Mouse (Mus musculus): ENCODE measurements around the gene Sept3. TPM values are rescaled to one million over a fixed set of nuclear protein-coding genes. Genes with fewer than 3 reads are reported as not detected.

Gene Sept3
- polyA plus RNA-seq, 1 experiment from 2014 or later: 0.32 TPM

- 14% methylated on average over 21 of the region's 21 CpGs for WGBS (ENCODE audit: insufficient replicate concordance)
- H3K4me3 ChIP-seq (ENCODE audit: low read depth, low read length): peak overlapping the region; percentile 69
- H3K4me1 ChIP-seq (ENCODE audit: control insufficient read depth, low read depth, low read length): peaks cover 78% of the 10 kb centered on the region
- H3K9me3 ChIP-seq (replicated peaks; ENCODE audit: control insufficient read depth, low read length): no peaks in the 10 kb centered on the region
- H3K4me2 ChIP-seq (ENCODE audit: low read depth, low read length): peak overlapping the region; percentile 94
- H3K9ac ChIP-seq (ENCODE audit: low read depth, low read length): peak overlapping the region; percentile 96
- H3K27ac ChIP-seq (ENCODE audit: low read length): peak overlapping the region; percentile 100
- no peaks in the 10 kb centered on the region for H3K27me3 ChIP-seq (ENCODE audit: control insufficient read depth, insufficient read depth, low read depth, low read length)
- ATAC-seq (ENCODE audit: low read depth): no peak
- peaks cover 26% of the 10 kb centered on the region for H3K36me3 ChIP-seq (ENCODE audit: control insufficient read depth, insufficient read depth)
Observed at GRCm38 (mm10) chr15:82340414-82341035, 65.8 kb downstream of the Sept3 start.

- Histone ChIP-seq H3K9me3 (replicated peaks; ENCODE audit: control insufficient read depth, low read length) (no peaks in the 10 kb centered on the region), H3K27me3 (ENCODE audit: control insufficient read depth, insufficient read depth, low read depth, low read length) (no peaks in the 10 kb centered on the region), H3K36me3 (ENCODE audit: control insufficient read depth, insufficient read depth) (peaks cover 20% of the 10 kb centered on the region), H3K27ac (ENCODE audit: low read length) (peak overlapping the region; percentile 100), H3K4me3 (ENCODE audit: low read depth, low read length) (peak overlapping the region; percentile 69), H3K9ac (ENCODE audit: low read depth, low read length) (peak overlapping the region; percentile 96), H3K4me2 (ENCODE audit: low read depth, low read length) (peak overlapping the region; percentile 94), H3K4me1 (ENCODE audit: control insufficient read depth, low read depth, low read length) (peaks cover 78% of the 10 kb centered on the region)
- ATAC-seq (ENCODE audit: low read depth): peak; percentile 22
- WGBS (ENCODE audit: insufficient replicate concordance): under 1% methylated on average over 38 of the region's 40 CpGs
Observed at GRCm38 (mm10) chr15:82341036-82341501, 66.4 kb downstream of the Sept3 start.

- Histone ChIP-seq H3K9ac (ENCODE audit: low read depth, low read length) (peak overlapping the region; percentile 96), H3K27me3 (ENCODE audit: control insufficient read depth, insufficient read depth, low read depth, low read length) (no peaks in the 10 kb centered on the region), H3K4me3 (ENCODE audit: low read depth, low read length) (peak overlapping the region; percentile 69), H3K9me3 (replicated peaks; ENCODE audit: control insufficient read depth, low read length) (no peaks in the 10 kb centered on the region), H3K27ac (ENCODE audit: low read length) (peak overlapping the region; percentile 100), H3K4me1 (ENCODE audit: control insufficient read depth, low read depth, low read length) (peaks cover 75% of the 10 kb centered on the region), H3K36me3 (ENCODE audit: control insufficient read depth, insufficient read depth) (peaks cover 12% of the 10 kb centered on the region), H3K4me2 (ENCODE audit: low read depth, low read length) (peak overlapping the region; percentile 94)
- WGBS (ENCODE audit: insufficient replicate concordance): 8% methylated on average over 15 of the region's 15 CpGs
- ATAC-seq (ENCODE audit: low read depth): peak; percentile 62
Observed at GRCm38 (mm10) chr15:82341675-82342542, 67.2 kb downstream of the Sept3 start.

GRCm38 (mm10) chr15:82342543-82342935, 67.8 kb downstream of the Sept3 start:
- H3K27me3 ChIP-seq (ENCODE audit: control insufficient read depth, insufficient read depth, low read depth, low read length): no peaks in the 10 kb centered on the region
- peak overlapping the region; percentile 96 for H3K9ac ChIP-seq (ENCODE audit: low read depth, low read length)
- H3K4me3 ChIP-seq (ENCODE audit: low read depth, low read length): peak overlapping the region; percentile 69
- WGBS (ENCODE audit: insufficient replicate concordance): 38% methylated on average over 5 of the region's 5 CpGs
- H3K27ac ChIP-seq (ENCODE audit: low read length): peak overlapping the region; percentile 100
- peak overlapping the region; percentile 94 for H3K4me2 ChIP-seq (ENCODE audit: low read depth, low read length)
- peaks cover 11% of the 10 kb centered on the region for H3K36me3 ChIP-seq (ENCODE audit: control insufficient read depth, insufficient read depth)
- no peaks in the 10 kb centered on the region for H3K9me3 ChIP-seq (replicated peaks; ENCODE audit: control insufficient read depth, low read length)
- H3K4me1 ChIP-seq (ENCODE audit: control insufficient read depth, low read depth, low read length): peaks cover 75% of the 10 kb centered on the region
- ATAC-seq (ENCODE audit: low read depth): no peak

- Histone ChIP-seq H3K27me3 (ENCODE audit: control insufficient read depth, insufficient read depth, low read depth, low read length) (no peaks in the 10 kb centered on the region), H3K4me1 (ENCODE audit: control insufficient read depth, low read depth, low read length) (peaks cover 80% of the 10 kb centered on the region), H3K27ac (ENCODE audit: low read length) (peak overlapping the region; percentile 100), H3K9me3 (replicated peaks; ENCODE audit: control insufficient read depth, low read length) (no peaks in the 10 kb centered on the region), H3K9ac (ENCODE audit: low read depth, low read length) (peak overlapping the region; percentile 96), H3K36me3 (ENCODE audit: control insufficient read depth, insufficient read depth) (peaks cover 20% of the 10 kb centered on the region), H3K4me3 (ENCODE audit: low read depth, low read length) (peak overlapping the region; percentile 69), H3K4me2 (ENCODE audit: low read depth, low read length) (peak overlapping the region; percentile 94)
- WGBS (ENCODE audit: insufficient replicate concordance): 82% methylated on average over 27 of the region's 27 CpGs
- ATAC-seq (ENCODE audit: low read depth): no peak
Observed at GRCm38 (mm10) chr15:82343368-82344287, 68.9 kb downstream of the Sept3 start.

Other genes with a start within 250 kb of the Sept3 start
- 10.7 and 11.5 TPM in 2 replicates for gene Desi1, start 241.0 kb upstream of the Sept3 start, polyA plus RNA-seq (2015; fragmentation: Nextera tagmentation; extraction: Ambion mirVana)
- gene Snu13, start 227.3 kb upstream of the Sept3 start, polyA plus RNA-seq (2015; fragmentation: Nextera tagmentation; extraction: Ambion mirVana): 111 and 121 TPM in 2 replicates
- gene 4930407I10Rik, start 215.7 kb upstream of the Sept3 start, polyA plus RNA-seq (2015; fragmentation: Nextera tagmentation; extraction: Ambion mirVana): not detected in 2 replicates
- gene Mei1, start 204.9 kb upstream of the Sept3 start, polyA plus RNA-seq (2015; fragmentation: Nextera tagmentation; extraction: Ambion mirVana): not detected in 2 replicates
- 5.3 and 5.5 TPM in 2 replicates for gene Ccdc134, start 147.0 kb upstream of the Sept3 start, polyA plus RNA-seq (2015; fragmentation: Nextera tagmentation; extraction: Ambion mirVana)
- 51.9 and 53.2 TPM in 2 replicates for gene Srebf2, start 127.7 kb upstream of the Sept3 start, polyA plus RNA-seq (2015; fragmentation: Nextera tagmentation; extraction: Ambion mirVana)
- 0.11 TPM in 2 replicates for gene Shisa8, start 62.1 kb upstream of the Sept3 start, polyA plus RNA-seq (2015; fragmentation: Nextera tagmentation; extraction: Ambion mirVana)
- gene Tnfrsf13c, start 50.5 kb upstream of the Sept3 start, polyA plus RNA-seq (2015; fragmentation: Nextera tagmentation; extraction: Ambion mirVana): 0.40 and 0.93 TPM in 2 replicates
- 27.1 and 31.0 TPM in 2 replicates for gene Cenpm, start 30.1 kb upstream of the Sept3 start, polyA plus RNA-seq (2015; fragmentation: Nextera tagmentation; extraction: Ambion mirVana)
- gene 1500009C09Rik, start 22.5 kb upstream of the Sept3 start, polyA plus RNA-seq (2015; fragmentation: Nextera tagmentation; extraction: Ambion mirVana): not detected in 2 replicates
- gene Wbp2nl, start 24.1 kb downstream of the Sept3 start, polyA plus RNA-seq (2015; fragmentation: Nextera tagmentation; extraction: Ambion mirVana): 0.08 TPM in 1 of 2 replicates, not detected in the other
- 48.2 and 51.1 TPM in 2 replicates for gene Naga, start 64.0 kb downstream of the Sept3 start, polyA plus RNA-seq (2015; fragmentation: Nextera tagmentation; extraction: Ambion mirVana)
- gene Pheta2, start 64.0 kb downstream of the Sept3 start, polyA plus RNA-seq (2015; fragmentation: Nextera tagmentation; extraction: Ambion mirVana): 38.9 and 43.4 TPM in 2 replicates
- 170 and 175 TPM in 2 replicates for gene Smdt1, start 64.1 kb downstream of the Sept3 start, polyA plus RNA-seq (2015; fragmentation: Nextera tagmentation; extraction: Ambion mirVana)
- 348 and 350 TPM in 2 replicates for gene Ndufa6, start 79.4 kb downstream of the Sept3 start, polyA plus RNA-seq (2015; fragmentation: Nextera tagmentation; extraction: Ambion mirVana)
- 20.1 and 20.6 TPM in 2 replicates for gene Cyp2d22, start 105.4 kb downstream of the Sept3 start, polyA plus RNA-seq (2015; fragmentation: Nextera tagmentation; extraction: Ambion mirVana)
- not detected in 2 replicates for gene Cyp2d11, start 119.1 kb downstream of the Sept3 start, polyA plus RNA-seq (2015; fragmentation: Nextera tagmentation; extraction: Ambion mirVana)
- gene Cyp2d10, start 132.3 kb downstream of the Sept3 start, polyA plus RNA-seq (2015; fragmentation: Nextera tagmentation; extraction: Ambion mirVana): 72.1 and 86.0 TPM in 2 replicates
- gene Cyp2d9, start 158.5 kb downstream of the Sept3 start, polyA plus RNA-seq (2015; fragmentation: Nextera tagmentation; extraction: Ambion mirVana): 3.0 and 4.2 TPM in 2 replicates